Mouse (Mus musculus): Measurements from ENCODE around the gene Prdm16.

DNA sequence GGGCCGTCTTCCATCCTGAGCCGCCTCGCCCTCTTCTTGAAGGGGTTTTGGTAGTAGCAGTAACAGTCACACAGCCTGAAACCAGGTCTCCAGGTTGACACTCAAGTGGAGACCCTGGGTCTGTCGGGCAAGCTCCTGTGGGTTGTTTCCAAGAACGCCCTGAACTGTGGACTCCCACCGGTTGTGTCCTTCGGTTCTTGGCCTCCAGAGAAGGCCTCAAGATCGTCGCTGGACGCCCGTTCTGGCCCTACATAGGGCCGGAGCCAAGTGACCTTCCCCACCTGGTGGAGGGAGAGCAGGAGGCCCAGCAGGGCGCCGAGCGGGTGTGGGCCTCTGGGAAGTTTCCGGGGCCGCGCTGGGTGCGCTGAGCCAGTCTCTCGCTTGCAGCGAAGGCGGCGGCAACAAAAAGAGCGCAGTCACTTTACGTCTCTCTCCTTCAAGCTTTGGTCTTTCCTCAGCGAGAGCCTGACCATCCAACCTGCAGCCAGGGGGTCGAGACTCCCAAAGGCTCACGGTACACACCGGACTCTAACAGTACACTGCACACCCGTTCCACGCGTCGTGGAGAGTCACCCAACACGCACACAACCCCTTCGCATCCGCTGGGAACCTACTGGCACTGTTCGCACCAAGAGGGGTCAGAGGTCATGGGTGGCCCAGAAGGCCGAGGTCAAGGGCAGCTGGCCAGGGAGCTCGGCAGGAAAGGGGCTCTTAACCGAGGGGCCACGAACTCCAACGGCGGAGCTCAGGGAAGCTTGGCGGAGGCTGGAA lies 2.0 kb downstream of the Prdm16 start:
- TF ChIP-seq POLR2AphosphoS2 (IDR thresholded peaks at IDR 0.05; ENCODE audit: insufficient read length, low read depth) (no peak), POLR2A (IDR thresholded peaks at IDR 0.05; ENCODE audit: insufficient read length, low read depth) (no peak), MYOD1 (IDR thresholded peaks at IDR 0.05; ENCODE audit: control insufficient read depth in 1 of 3, insufficient read length in 2 of 3, low read depth in 2 of 3) (no peak), SRF (IDR thresholded peaks at IDR 0.05; ENCODE audit: control insufficient read depth, insufficient read length, low read depth) (no peak)

Data from myocyte (in vitro differentiated cells).